Mouse (Mus musculus): Measurements from ENCODE around the gene Emc3.

DNA sequence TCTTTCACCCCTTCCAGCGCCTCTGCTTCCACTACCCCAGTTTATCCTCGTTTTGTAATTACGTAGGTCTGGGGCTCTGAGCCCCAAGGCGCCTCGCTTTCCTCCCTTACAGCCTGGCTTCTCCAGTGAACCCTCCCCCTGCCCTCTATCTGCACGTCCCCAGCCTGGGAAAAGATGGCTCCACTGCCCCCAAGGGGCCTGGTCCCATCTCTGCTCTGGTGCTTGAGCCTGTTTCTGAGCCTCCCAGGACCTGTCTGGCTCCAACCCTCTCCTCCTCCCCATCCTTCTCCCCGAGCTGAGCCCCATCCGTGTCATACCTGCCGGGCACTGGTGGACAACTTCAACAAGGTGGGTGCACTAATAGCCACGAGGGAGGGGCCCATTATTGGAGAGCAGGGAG is 47.7 kb downstream of the Emc3 start:
- TF ChIP-seq CTCF (IDR thresholded peaks at IDR 0.05; ENCODE audit: control insufficient read depth, insufficient read depth, low read length) (no peak), POLR2A (IDR thresholded peaks at IDR 0.05; ENCODE audit: borderline replicate concordance, control insufficient read depth, low read depth, low read length) (no peak)

Measured in bone marrow, adult 2 months (tissue).